19 mouse cellular contexts compared by ENCODE assay signal in the genomic region with DNA sequence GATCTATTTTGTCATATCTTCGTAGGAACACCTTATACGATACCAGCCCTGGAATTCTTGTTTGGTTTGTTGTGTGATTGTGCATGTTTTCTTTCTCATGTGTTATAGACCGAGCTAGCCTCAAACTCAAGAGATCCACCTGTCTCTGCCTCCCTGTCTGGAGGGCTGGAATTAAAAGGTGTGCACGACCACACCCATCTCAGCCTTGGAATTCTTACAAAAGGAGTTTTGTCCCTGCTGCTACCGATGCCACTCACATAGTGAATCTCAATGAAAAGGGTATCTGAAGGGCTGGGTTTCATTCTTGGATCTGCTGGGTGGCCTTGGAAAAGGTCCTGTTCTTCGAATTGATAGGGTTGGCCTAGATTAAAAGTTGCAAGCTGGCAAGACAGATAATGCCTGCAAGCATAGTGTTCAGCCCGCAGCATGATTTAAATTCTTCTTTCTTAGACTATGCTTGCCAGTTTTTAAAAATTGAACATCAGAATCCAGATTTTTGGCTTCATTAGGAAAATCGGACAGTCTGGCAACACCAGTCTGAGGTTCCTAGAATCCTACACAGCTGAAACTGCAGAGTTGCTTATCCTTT. TPM values are rescaled to one million over a fixed set of nuclear protein-coding genes. Genes with fewer than 3 reads are reported as not detected.
DNase-seq lines count a peak whose midpoint lies in the region; TF ChIP-seq lines count a peak whose summit lies in the region.
"Had no signal": no experiment of that assay in that cellular context is flagged by ENCODE, and none has a peak within 500 bp of the region (broad histone marks: within the 10 kb centered on the region; RNA-seq: fewer than 3 reads in every experiment).

No protein-coding gene starts in this region.

- H3K4me3 ChIP-seq in gastrocnemius, adult 2 months = no peak overlapping the region
- H3K4me3 ChIP-seq: kidney, embryonic 15.5 days; lung, embryonic 15.5 days had no signal

- no peak for DNase-seq in gastrocnemius, adult 2 months
- no peak for DNase-seq in gastrocnemius, postnatal 14 days
- DNase-seq in ovary, adult 18-20 months (ENCODE audit: low spot score) = peak; percentile 12
- DNase-seq in ovary, postnatal 14 days (ENCODE audit: low spot score) = no peak
- DNase-seq in ZHBTc4 (ENCODE audit: low read depth, low spot score) = peak; percentile 62
- DNase-seq in testis, postnatal 14 days (ENCODE audit: low spot score) = peak; percentile 24
- DNase-seq in embryo, embryonic 10 days (ENCODE audit: low spot score) = no peak
- DNase-seq in heart, postnatal 4 days = no peak
- DNase-seq: adrenal gland, adult 8-10 months; cerebellum, adult 8-10 months; heart, postnatal 10 days; kidney, adult 11 months; kidney, postnatal 36 days; lung, postnatal 36 days; thymus, postnatal 36 days had no signal

- H3K27ac ChIP-seq in gastrocnemius, adult 2 months = peak overlapping the region; percentile 100
- H3K27ac ChIP-seq: kidney, embryonic 15.5 days; limb, embryonic 13.5 days; liver, embryonic 14.5 days; lung, embryonic 15.5 days had no signal

- intact Hi-C loops in gastrocnemius, adult 2 months (cut with DNase I) = loop anchor here (5.0 kb wide), 1 partner anchor 35 kb away; no protein-coding TSS in a partner anchor
- intact Hi-C loops in gastrocnemius, postnatal 14 days (cut with DNase I; ENCODE audit: low total_unique reads) = loop anchor here (5.0 kb wide), 1 partner anchor 1125 kb away; no protein-coding TSS in a partner anchor

- no peak for TF ChIP-seq CTCF in gastrocnemius, adult 2 months (IDR thresholded peaks at IDR 0.05)

RNA-seq across cellular contexts. Expression of a gene that starts 1.5 kb away (rescaled TPM):
- total RNA-seq in gastrocnemius, adult 2 months (2021) = 10 to 100 TPM; 16.8 to 25.3 TPM
- 10 to 100 TPM; 13.9 to 14.1 TPM for total RNA-seq in gastrocnemius, postnatal 14 days (2021)
- total RNA-seq in heart, postnatal 4 days (2021) = 10 to 100 TPM; 13.9 to 15.9 TPM

RNA-seq across cellular contexts. Expression of a gene that starts 2.0 kb away (rescaled TPM):
- 10 to 100 TPM; 11.8 to 12.8 TPM for total RNA-seq in gastrocnemius, adult 2 months (2021)
- 10 to 100 TPM; 10.4 to 11.1 TPM for total RNA-seq in gastrocnemius, postnatal 14 days (2021)
- 1 to 10 TPM; 4.9 to 5.0 TPM for total RNA-seq in heart, postnatal 4 days (2021)

Comparison
In these comparisons a context has a peak if more than half of its experiments do, and no peak if none do; other contexts are left out.
1. DNase-seq: peak in ovary, adult 18-20 months (single experiment), ZHBTc4 (single experiment) and testis, postnatal 14 days (single experiment); none in gastrocnemius, adult 2 months (single experiment), gastrocnemius, postnatal 14 days (single experiment), ovary, postnatal 14 days (single experiment), embryo, embryonic 10 days (single experiment) and heart, postnatal 4 days (single experiment).